ENCODE assay signal across 8 mouse cellular contexts in the genomic region with DNA sequence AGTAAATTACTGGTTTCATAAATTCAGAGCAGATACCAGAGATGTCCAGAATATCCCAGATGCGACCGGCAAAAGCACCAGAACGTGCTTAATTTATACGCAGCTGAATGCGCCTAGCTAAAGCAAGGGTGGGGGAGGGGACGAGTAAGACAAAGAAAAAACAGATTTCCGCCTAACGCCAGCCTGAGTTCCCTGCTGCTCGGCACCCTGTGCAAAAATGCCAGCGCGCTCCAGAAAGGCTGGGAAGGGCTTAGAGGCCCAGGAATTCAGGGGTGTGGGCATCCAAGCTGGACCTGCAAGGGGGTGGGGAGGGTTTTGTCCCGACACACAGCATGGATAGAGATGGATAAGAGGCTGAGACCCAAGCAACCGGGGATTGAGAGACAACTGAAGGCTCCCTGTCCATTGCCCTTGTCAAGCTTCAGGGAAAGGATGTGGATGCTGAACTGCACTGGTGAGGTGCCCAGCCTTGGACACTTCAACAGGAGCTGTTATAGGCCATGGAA.
DNase-seq lines count a peak whose midpoint lies in the region; ATAC-seq and TF ChIP-seq lines count a peak whose summit lies in the region.
"Had no signal": no experiment of that assay in that cellular context is flagged by ENCODE, and none has a peak within 500 bp of the region (broad histone marks: within the 10 kb centered on the region; RNA-seq: fewer than 3 reads in every experiment).

No protein-coding gene starts in this region.

- H3K9ac ChIP-seq in liver, postnatal 0 days (replicated peaks): no peak overlapping the region
- H3K9ac ChIP-seq in limb, embryonic 14.5 days (ENCODE audit: low read depth, low read length, severe bottlenecking): peak overlapping the region; percentile 41
- no peak overlapping the region for H3K9ac ChIP-seq in stomach, embryonic 15.5 days
- H3K9ac ChIP-seq: liver, embryonic 14.5 days had no signal

- no peak for TF ChIP-seq EP300 in liver, postnatal 0 days (IDR thresholded peaks at IDR 0.05; ENCODE audit: low read depth)

- H3K4me3 ChIP-seq in liver, postnatal 0 days (ENCODE audit: low read depth, low read length): no peak overlapping the region
- peak overlapping the region; percentile 47 for H3K4me3 ChIP-seq in embryonic facial prominence, embryonic 10.5 days
- 0 out of 2 replicates have a peak overlapping the region, but pooled peaks have one; percentile 13 for H3K4me3 ChIP-seq in limb, embryonic 14.5 days (replicated peaks; ENCODE audit: low read length)
- no peak overlapping the region; the same call in 1 of the 2 replicates for H3K4me3 ChIP-seq in stomach, embryonic 15.5 days (replicated peaks)

- TF ChIP-seq CTCF in liver, postnatal 0 days (IDR thresholded peaks at IDR 0.05; ENCODE audit: low read depth): no peak

- intact Hi-C loops in heart, postnatal 10 days (cut with DNase I): no loop called here

- no peak overlapping the region for H3K4me2 ChIP-seq in liver, postnatal 0 days (ENCODE audit: low read depth, low read length)
- H3K4me2 ChIP-seq in limb, embryonic 14.5 days (replicated peaks; ENCODE audit: low read depth, low read length, severe bottlenecking): peak overlapping the region; percentile 46
- peak overlapping the region; percentile 45 for H3K4me2 ChIP-seq in stomach, embryonic 15.5 days

- ATAC-seq in liver, postnatal 0 days: no peak
- ATAC-seq in limb, embryonic 14.5 days (ENCODE audit: low FRiP score, low read depth): peak; percentile 34; the same call in 1 of the 2 replicates
- ATAC-seq in stomach, embryonic 15.5 days (ENCODE audit: insufficient read depth, low FRiP score, low read depth): no peak
- ATAC-seq in megakaryocyte, adult 5-6 weeks (ENCODE audit: poor library complexity, severe bottlenecking): no peak

- peak; percentile 10 for DNase-seq in liver
- no peak for DNase-seq in liver, postnatal 0 days
- DNase-seq in embryonic facial prominence, embryonic 10.5 days (ENCODE audit: low spot score): peak; percentile 77
- peak; percentile 5 to 19 for DNase-seq in heart, postnatal 10 days
- DNase-seq in limb, embryonic 14.5 days (ENCODE audit: low spot score): peak; percentile 38

- H3K9me3 ChIP-seq in liver, postnatal 0 days (ENCODE audit: low read length): no peaks in the 10 kb centered on the region
- H3K9me3 ChIP-seq in embryonic facial prominence, embryonic 10.5 days: no peaks in the 10 kb centered on the region
- no peaks in the 10 kb centered on the region for H3K9me3 ChIP-seq in limb, embryonic 14.5 days (ENCODE audit: control insufficient read depth, low read length)
- no peaks in the 10 kb centered on the region for H3K9me3 ChIP-seq in stomach, embryonic 15.5 days

- no peak overlapping the region for H3K27ac ChIP-seq in liver, postnatal 0 days (ENCODE audit: low read depth)
- peak overlapping the region; percentile 94 for H3K27ac ChIP-seq in embryonic facial prominence, embryonic 10.5 days (replicated peaks)
- peak overlapping the region; percentile 52; the same call in 1 of the 2 replicates for H3K27ac ChIP-seq in limb, embryonic 14.5 days (replicated peaks; ENCODE audit: low read depth, low read length)
- H3K27ac ChIP-seq in stomach, embryonic 15.5 days: no peak overlapping the region
- H3K27ac ChIP-seq: liver, embryonic 14.5 days had no signal

- H3K27me3 ChIP-seq in liver, postnatal 0 days (ENCODE audit: insufficient read depth, low read length): no peaks in the 10 kb centered on the region
- no peaks in the 10 kb centered on the region for H3K27me3 ChIP-seq in embryonic facial prominence, embryonic 10.5 days (replicated peaks; ENCODE audit: low read depth, poor library complexity, severe bottlenecking)
- H3K27me3 ChIP-seq in limb, embryonic 14.5 days (ENCODE audit: control insufficient read depth, insufficient read depth, low read length): no peaks in the 10 kb centered on the region
- no peaks in the 10 kb centered on the region for H3K27me3 ChIP-seq in stomach, embryonic 15.5 days (replicated peaks)

- H3K36me3 ChIP-seq in liver, postnatal 0 days (replicated peaks; ENCODE audit: insufficient read depth, low read length): no peaks in the 10 kb centered on the region
- H3K36me3 ChIP-seq in embryonic facial prominence, embryonic 10.5 days (replicated peaks): no peaks in the 10 kb centered on the region
- no peaks in the 10 kb centered on the region for H3K36me3 ChIP-seq in limb, embryonic 14.5 days (ENCODE audit: control insufficient read depth, insufficient read depth, low read length)
- H3K36me3 ChIP-seq in stomach, embryonic 15.5 days: no peaks in the 10 kb centered on the region

- 10% methylated on average over 13 of the region's 13 CpGs for WGBS in liver, postnatal 0 days (ENCODE audit: insufficient replicate concordance)
- WGBS in embryonic facial prominence, embryonic 10.5 days: 3% methylated on average over 13 of the region's 13 CpGs
- WGBS in limb, embryonic 14.5 days: 3% methylated on average over 13 of the region's 13 CpGs
- WGBS in stomach, embryonic 15.5 days: 8% methylated on average over 13 of the region's 13 CpGs

- H3K4me1 ChIP-seq in liver, postnatal 0 days (ENCODE audit: insufficient read depth): no peaks in the 10 kb centered on the region
- peaks cover 39% of the 10 kb centered on the region for H3K4me1 ChIP-seq in embryonic facial prominence, embryonic 10.5 days
- H3K4me1 ChIP-seq in limb, embryonic 14.5 days (ENCODE audit: control insufficient read depth, insufficient read depth, low read length): peaks cover 13% of the 10 kb centered on the region
- peaks cover 4% of the 10 kb centered on the region; the same call in 1 of the 2 replicates for H3K4me1 ChIP-seq in stomach, embryonic 15.5 days

- no peak for TF ChIP-seq POLR2A in limb, embryonic 14.5 days (IDR thresholded peaks at IDR 0.05; ENCODE audit: borderline replicate concordance, extremely low read depth, insufficient read depth, insufficient read length)

Comparison
In these comparisons a context has a peak if more than half of its experiments do, and no peak if none do; other contexts are left out.
1. H3K27ac ChIP-seq: peak in embryonic facial prominence, embryonic 10.5 days (single experiment) and limb, embryonic 14.5 days (single experiment); none in liver, postnatal 0 days (single experiment) and stomach, embryonic 15.5 days (single experiment).
2. H3K4me3 ChIP-seq: peak in embryonic facial prominence, embryonic 10.5 days (single experiment) and limb, embryonic 14.5 days (single experiment); none in liver, postnatal 0 days (single experiment) and stomach, embryonic 15.5 days (single experiment).